ENCODE assay signal across 8 mouse cellular contexts in genomic region chr6:125008060-125008459, GRCm38 (mm10). TPM values are rescaled to one million over a fixed set of nuclear protein-coding genes. Genes with fewer than 3 reads are reported as not detected.
DNase-seq lines count a peak whose midpoint lies in the region; ATAC-seq and TF ChIP-seq lines count a peak whose summit lies in the region.

No protein-coding gene starts in this region.

- 36% methylated on average over 13 of the region's 13 CpGs for WGBS in heart, embryonic 14.5 days
- WGBS in forebrain, postnatal 0 days, result 43% methylated on average over 13 of the region's 13 CpGs

- H3K4me2 ChIP-seq in heart, embryonic 14.5 days (ENCODE audit: low read length), result peak overlapping the region; percentile 83
- H3K4me2 ChIP-seq in forebrain, postnatal 0 days (ENCODE audit: low read depth), result peak overlapping the region; percentile 68

- in situ Hi-C loops in ES-E14 (cut with MboI; ENCODE audit: low sequenced_read_pairs in 2 of 2, unreplicated experiment in 2 of 2), result no loop called here

- intact Hi-C loops in heart, postnatal 36 days (cut with DNase I), result loop anchor here (2.0 to 10.0 kb wide), 5 partner anchors 43 to 293 kb away; partner anchors contain the start of genes Cops7a, Emg1 and Phb2

- peaks cover 25% of the 10 kb centered on the region for H3K36me3 ChIP-seq in heart, embryonic 14.5 days (ENCODE audit: control insufficient read depth, insufficient read depth, low read length)
- H3K36me3 ChIP-seq in ES-E14 (ENCODE audit: control insufficient read depth, insufficient read depth, low read length, poor library complexity, severe bottlenecking), result peaks cover 2% of the 10 kb centered on the region; the same call in 1 of the 2 replicates
- peaks cover 7% of the 10 kb centered on the region for H3K36me3 ChIP-seq in forebrain, postnatal 0 days (ENCODE audit: insufficient read depth)

- peak overlapping the region; percentile 44 to 82 for H3K4me3 ChIP-seq in heart, embryonic 14.5 days (ENCODE audit: control insufficient read depth in 1 of 2, insufficient read depth in 1 of 2, low read depth in 1 of 2, low read length in 2 of 2)
- peak overlapping the region; percentile 69 to 97 for H3K4me3 ChIP-seq in ES-E14 (ENCODE audit: insufficient read depth in 1 of 2, low read depth in 1 of 2, low read length in 2 of 2, poor library complexity in 1 of 2, severe bottlenecking in 1 of 2)
- peak overlapping the region; percentile 96 for H3K4me3 ChIP-seq in forebrain, postnatal 0 days (ENCODE audit: low read depth, low read length)

- H3K27ac ChIP-seq in heart, embryonic 14.5 days (replicated peaks in 1 of 2; ENCODE audit: control insufficient read depth in 1 of 2, insufficient read depth in 1 of 2, low read depth in 2 of 2, low read length in 2 of 2), result peak overlapping the region in 1 of 2 experiments; percentile 98; a peak in 1 of 4 replicates
- H3K27ac ChIP-seq in ES-E14 (ENCODE audit: insufficient read depth, low read depth, low read length, poor library complexity, severe bottlenecking), result peak overlapping the region; percentile 76; the same call in 1 of the 2 replicates
- peak overlapping the region; percentile 97 for H3K27ac ChIP-seq in forebrain, postnatal 0 days (ENCODE audit: low read depth, low read length)

- no peak for DNase-seq in heart, postnatal 36 days
- no peak for DNase-seq in ES-E14 (ENCODE audit: low read depth, low spot score)
- DNase-seq in forebrain, postnatal 0 days, result no peak
- DNase-seq in lung, postnatal 10 days, result peak; percentile 7
- DNase-seq in frontal cortex, postnatal 14 days (ENCODE audit: low spot score in 2 of 2), result no peak
- DNase-seq in layer of hippocampus, postnatal 14 days (ENCODE audit: low spot score in 2 of 2), result no peak

- H3K4me1 ChIP-seq in heart, embryonic 14.5 days (ENCODE audit: control insufficient read depth in 2 of 2, insufficient read depth in 2 of 2, low read length in 2 of 2), result peaks cover 12 to 32% of the 10 kb centered on the region in 2 experiments
- H3K4me1 ChIP-seq in ES-E14 (ENCODE audit: control insufficient read depth in 2 of 2, insufficient read depth in 2 of 2, low read length in 2 of 2, poor library complexity in 1 of 2), result peaks cover 4 to 12% of the 10 kb centered on the region in 2 experiments; a peak in 3 of 4 replicates
- no peaks in the 10 kb centered on the region for H3K4me1 ChIP-seq in forebrain, postnatal 0 days (ENCODE audit: insufficient read depth)

- no peak for TF ChIP-seq CTCF in forebrain, postnatal 0 days (IDR thresholded peaks at IDR 0.05; ENCODE audit: low read depth)

- ATAC-seq in heart, embryonic 14.5 days (ENCODE audit: insufficient number of reproducible peaks, insufficient read depth, low FRiP score, low read depth), result no peak
- no peak for ATAC-seq in forebrain, postnatal 0 days
- no peak for ATAC-seq in frontal cortex, adult (ENCODE audit: low TSS enrichment)

- H3K9ac ChIP-seq in heart, embryonic 14.5 days (ENCODE audit: low read length), result peak overlapping the region; percentile 78
- H3K9ac ChIP-seq in ES-E14 (ENCODE audit: insufficient read depth, low read depth, low read length, poor library complexity, severe bottlenecking), result peak overlapping the region; percentile 85
- H3K9ac ChIP-seq in forebrain, postnatal 0 days, result peak overlapping the region; percentile 90

- no peaks in the 10 kb centered on the region for H3K27me3 ChIP-seq in heart, embryonic 14.5 days (ENCODE audit: control insufficient read depth, insufficient read depth, low read length)
- no peaks in the 10 kb centered on the region for H3K27me3 ChIP-seq in forebrain, postnatal 0 days (ENCODE audit: insufficient read depth, low read length)

- H3K9me3 ChIP-seq in heart, embryonic 14.5 days (ENCODE audit: control insufficient read depth, low read length), result no peaks in the 10 kb centered on the region
- no peaks in the 10 kb centered on the region for H3K9me3 ChIP-seq in ES-E14 (ENCODE audit: control insufficient read depth, insufficient read depth, low read depth, low read length)
- no peaks in the 10 kb centered on the region for H3K9me3 ChIP-seq in forebrain, postnatal 0 days (ENCODE audit: low read length)

TF ChIP-seq in ES-E14, 5 proteins besides CTCF, POLR2A, EP300 and RAD21:
- TF ChIP-seq CHD2 (IDR thresholded peaks at IDR 0.05; ENCODE audit: low read depth, low read length) (no peak), HCFC1 (IDR thresholded peaks at IDR 0.05; ENCODE audit: borderline replicate concordance, insufficient read depth, low read length) (no peak), ZC3H11A (IDR thresholded peaks at IDR 0.05; ENCODE audit: borderline replicate concordance, low read depth, low read length) (no peak), ZNF384 (IDR thresholded peaks at IDR 0.05; ENCODE audit: low read depth, low read length) (no peak), MAFK (IDR thresholded peaks at IDR 0.05; ENCODE audit: insufficient read depth, low read depth, low read length) (no peak)

RNA-seq across cellular contexts. Expression of gene Zfp384, which starts 0.9 kb away (rescaled TPM):
- 6.6 and 7.2 TPM in 2 replicates for polyA plus RNA-seq in heart, embryonic 14.5 days (2014; fragmentation: Nextera tagmentation; extraction: Ambion mirVana)
- 10 to 100 TPM; 19.6 to 21.6 TPM for total RNA-seq in heart, postnatal 36 days (2021)
- 25.1 and 25.6 TPM in 2 replicates for total RNA-seq in ES-E14 (2012; rRNA removed)
- total RNA-seq in forebrain, postnatal 0 days (2014; rRNA removed), result 24.7 and 34.5 TPM in 2 replicates
- 7.2 and 8.4 TPM in 2 replicates for polyA plus RNA-seq in forebrain, postnatal 0 days (2015; fragmentation: Nextera tagmentation; extraction: Ambion mirVana)
- total RNA-seq in layer of hippocampus, postnatal 14 days (2021), result 10 to 100 TPM; 41.9 to 49.2 TPM

RNA-seq across cellular contexts. Expression of gene Pianp, which starts 11.6 kb away (rescaled TPM):
- polyA plus RNA-seq in heart, embryonic 14.5 days (2014; fragmentation: Nextera tagmentation; extraction: Ambion mirVana), result 0.28 and 0.55 TPM in 2 replicates
- 1 to 10 TPM in 1 of 2 experiments, under 1 TPM in 1; 0.81 to 1.0 TPM for total RNA-seq in heart, postnatal 36 days (2021)
- total RNA-seq in ES-E14 (2012; rRNA removed), result 2.9 and 6.1 TPM in 2 replicates
- total RNA-seq in forebrain, postnatal 0 days (2014; rRNA removed), result 12.2 and 18.3 TPM in 2 replicates
- polyA plus RNA-seq in forebrain, postnatal 0 days (2015; fragmentation: Nextera tagmentation; extraction: Ambion mirVana), result 53.8 and 68.9 TPM in 2 replicates
- 100 to 1,000 TPM; 119 to 120 TPM for total RNA-seq in layer of hippocampus, postnatal 14 days (2021)

RNA-seq across cellular contexts. Expression of gene Ing4, which starts 31.5 kb away (rescaled TPM):
- polyA plus RNA-seq in heart, embryonic 14.5 days (2014; fragmentation: Nextera tagmentation; extraction: Ambion mirVana), result 67.1 and 76.1 TPM in 2 replicates
- 10 to 100 TPM; 30.5 to 34.4 TPM for total RNA-seq in heart, postnatal 36 days (2021)
- total RNA-seq in ES-E14 (2012; rRNA removed), result 32.4 and 50.2 TPM in 2 replicates
- total RNA-seq in forebrain, postnatal 0 days (2014; rRNA removed), result 83.4 and 103 TPM in 2 replicates
- 102 and 111 TPM in 2 replicates for polyA plus RNA-seq in forebrain, postnatal 0 days (2015; fragmentation: Nextera tagmentation; extraction: Ambion mirVana)
- total RNA-seq in layer of hippocampus, postnatal 14 days (2021), result 10 to 100 TPM; 62.5 to 62.6 TPM

RNA-seq across cellular contexts. Expression of gene Acrbp, which starts 41.4 kb away (rescaled TPM):
- 5.4 and 6.5 TPM in 2 replicates for polyA plus RNA-seq in heart, embryonic 14.5 days (2014; fragmentation: Nextera tagmentation; extraction: Ambion mirVana)
- total RNA-seq in heart, postnatal 36 days (2021), result 1 to 10 TPM; 1.7 to 2.1 TPM
- total RNA-seq in ES-E14 (2012; rRNA removed), result 9.6 and 31.2 TPM in 2 replicates
- total RNA-seq in forebrain, postnatal 0 days (2014; rRNA removed), result 11.3 and 12.2 TPM in 2 replicates
- polyA plus RNA-seq in forebrain, postnatal 0 days (2015; fragmentation: Nextera tagmentation; extraction: Ambion mirVana), result 11.4 and 13.8 TPM in 2 replicates
- 1 to 10 TPM; 6.2 to 8.1 TPM for total RNA-seq in layer of hippocampus, postnatal 14 days (2021)

RNA-seq across cellular contexts. Expression of gene Cops7a, which starts 42.7 kb away (rescaled TPM):
- polyA plus RNA-seq in heart, embryonic 14.5 days (2014; fragmentation: Nextera tagmentation; extraction: Ambion mirVana), result 128 and 135 TPM in 2 replicates
- total RNA-seq in heart, postnatal 36 days (2021), result 10 to 100 TPM; 93.6 to 98.8 TPM
- total RNA-seq in ES-E14 (2012; rRNA removed), result 138 and 141 TPM in 2 replicates
- total RNA-seq in forebrain, postnatal 0 days (2014; rRNA removed), result 82.4 and 117 TPM in 2 replicates
- polyA plus RNA-seq in forebrain, postnatal 0 days (2015; fragmentation: Nextera tagmentation; extraction: Ambion mirVana), result 87.8 and 93.0 TPM in 2 replicates
- total RNA-seq in layer of hippocampus, postnatal 14 days (2021), result 100 to 1,000 TPM; 125 to 128 TPM
